Mouse (Mus musculus) v-Abl transformed pro-B cells (cell line): ENCODE data around the gene Serpina10.
"Not testable (repeated sequence)": the region's sequence is repeated elsewhere in the genome, so short reads cannot be mapped to it uniquely, and the experiment has no call there.

Experiments
- in situ Hi-C, 2 experiments: fragments of 400-800 bp; cut with MboI; formaldehyde crosslinking; loops; one replicate each; pipeline ENCODE4 v1.15.1; 2025; ENCODE audit not compliant: unreplicated experiment in 2 of 2

Gene Serpina10

DNA sequence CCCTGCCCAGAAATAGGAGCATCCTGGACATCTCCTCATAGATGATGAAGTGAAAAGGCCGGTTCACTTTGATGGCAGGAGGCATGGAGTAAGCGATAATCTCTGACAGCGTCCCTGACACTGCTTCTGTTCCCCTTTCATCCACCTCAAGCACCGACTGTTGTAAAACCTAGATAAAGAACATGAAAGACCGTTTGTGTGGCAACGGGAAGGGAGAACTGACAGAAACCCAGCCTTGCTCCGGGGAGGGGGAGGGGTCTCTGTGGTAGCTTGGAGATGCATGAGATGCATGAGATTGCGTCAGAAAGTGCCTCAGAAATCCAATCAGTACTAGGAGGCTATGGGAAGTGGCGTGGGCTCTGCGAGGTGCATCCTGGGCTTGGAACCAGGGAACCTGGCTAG, 14.4 kb downstream of the Serpina10 start:
- in situ Hi-C loops: no loop called here

DNA sequence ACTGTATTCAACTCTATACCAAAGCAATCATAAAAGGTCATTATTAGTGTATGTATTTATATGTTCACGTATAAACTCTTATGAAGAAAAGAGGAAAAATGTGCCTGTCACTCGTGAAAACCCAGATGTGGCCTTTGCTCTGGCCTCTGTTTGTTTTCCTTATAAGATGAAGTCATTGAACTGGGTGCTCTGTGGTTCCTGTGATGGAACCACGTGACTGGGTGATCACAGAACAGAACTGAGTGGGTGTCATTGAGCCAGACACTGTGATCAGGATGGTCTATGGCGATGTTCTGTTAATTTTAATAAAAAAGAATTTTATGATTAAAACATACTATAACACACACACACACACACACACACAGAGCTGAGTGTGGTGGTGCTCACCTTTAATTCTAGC, 15.5 kb downstream of the Serpina10 start:
- in situ Hi-C loops: no loop called here

DNA sequence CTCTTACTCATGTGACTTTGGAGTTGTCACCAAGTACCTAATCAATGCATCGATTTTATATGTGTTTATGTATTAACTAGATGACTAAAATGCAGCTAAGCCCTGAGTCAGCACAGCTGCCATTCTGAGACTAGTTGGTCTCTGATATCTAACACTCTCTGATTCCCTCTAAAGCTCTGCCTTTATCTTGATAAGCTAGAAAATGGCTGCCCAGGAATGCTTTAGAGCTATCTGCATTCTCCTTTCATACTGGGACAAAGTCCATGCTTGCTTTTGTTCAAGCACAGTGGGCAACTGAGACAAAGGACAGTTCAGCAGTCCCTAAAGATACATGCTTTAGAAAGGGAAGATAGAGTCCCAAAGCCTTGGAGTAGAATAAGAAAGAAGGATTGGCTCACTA, 16.1 kb downstream of the Serpina10 start:
- in situ Hi-C loops: no loop called here

DNA sequence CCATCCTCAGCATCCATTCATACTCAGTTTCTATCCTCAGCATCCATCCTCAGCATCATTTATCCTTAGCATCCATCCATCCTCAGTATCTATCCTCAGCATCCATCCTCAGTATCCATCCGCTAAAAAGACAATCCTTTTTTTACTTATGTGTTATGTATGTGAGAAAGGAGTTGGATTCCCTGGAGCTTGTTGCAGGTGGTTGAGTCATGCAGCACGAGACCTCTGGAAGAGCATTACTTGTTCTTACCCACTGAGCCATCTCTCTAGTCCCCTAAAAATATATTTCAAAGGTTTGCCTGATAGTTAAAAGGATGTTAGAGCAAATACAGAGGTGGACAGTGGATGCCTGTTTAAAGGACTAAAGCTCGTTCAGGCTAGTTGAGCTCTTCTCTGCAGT, 29.4 kb downstream of the Serpina10 start:
- in situ Hi-C loops: no loop called here

DNA sequence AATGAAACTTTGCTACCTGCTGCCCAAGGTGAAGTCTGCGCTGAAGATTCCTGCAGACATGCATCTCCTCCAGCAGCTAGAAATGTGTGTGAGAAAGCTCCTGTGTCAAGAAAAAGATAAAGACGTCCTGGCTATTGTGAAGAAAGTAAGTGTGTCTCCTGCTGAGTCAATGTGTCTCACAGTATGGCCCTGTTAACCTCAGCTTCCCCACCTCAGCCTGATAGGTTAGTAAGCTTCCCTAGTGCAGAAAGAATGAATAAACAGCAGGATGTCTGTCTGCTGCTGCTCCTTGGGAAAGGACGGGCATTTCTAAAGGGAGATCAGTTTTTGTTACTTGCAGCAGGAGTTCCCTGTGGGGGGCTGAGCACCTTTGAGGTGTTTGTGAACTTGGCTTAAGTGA, 30.9 kb downstream of the Serpina10 start:
- in situ Hi-C loops: no loop called here

DNA sequence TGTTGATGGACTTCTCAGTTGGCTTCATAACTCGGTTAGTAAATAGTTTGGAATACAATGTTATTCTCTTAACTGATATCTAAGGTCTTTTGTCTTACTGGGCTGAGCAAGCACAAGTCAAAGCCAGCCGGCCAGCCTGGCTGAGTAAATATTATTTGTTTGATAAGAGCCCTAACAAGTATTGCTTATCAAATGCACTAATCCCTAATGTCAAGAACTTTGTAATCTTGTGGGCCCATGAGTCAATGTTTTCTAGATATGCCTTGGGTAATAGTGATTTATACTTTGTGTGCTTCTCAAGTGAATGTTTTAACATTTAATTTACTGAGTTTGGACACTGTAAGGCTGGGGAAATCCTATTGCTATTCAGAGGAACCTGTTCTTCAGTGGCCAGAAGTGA, 32.8 kb downstream of the Serpina10 start:
- in situ Hi-C loops: no loop called here

DNA sequence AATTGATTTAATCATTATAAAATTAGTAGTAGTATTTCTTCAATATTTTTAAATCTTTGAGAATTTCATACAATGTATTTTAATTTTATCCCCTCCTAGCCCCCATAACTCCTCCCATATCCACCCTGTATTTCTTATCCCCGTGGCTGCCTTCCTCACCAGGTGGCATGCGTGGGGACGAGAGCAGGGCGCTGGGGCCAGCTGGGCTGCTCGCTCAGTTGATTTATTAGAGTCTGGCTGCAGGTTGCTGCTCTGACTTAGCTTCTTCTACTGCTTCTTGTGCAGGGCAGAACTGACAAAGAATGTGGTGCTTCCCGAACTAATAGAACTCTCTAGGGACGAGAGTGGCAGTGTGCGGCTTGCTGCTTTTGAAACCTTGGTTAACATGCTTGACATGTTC, 47.5 kb downstream of the Serpina10 start:
- in situ Hi-C loops: no loop called here

DNA sequence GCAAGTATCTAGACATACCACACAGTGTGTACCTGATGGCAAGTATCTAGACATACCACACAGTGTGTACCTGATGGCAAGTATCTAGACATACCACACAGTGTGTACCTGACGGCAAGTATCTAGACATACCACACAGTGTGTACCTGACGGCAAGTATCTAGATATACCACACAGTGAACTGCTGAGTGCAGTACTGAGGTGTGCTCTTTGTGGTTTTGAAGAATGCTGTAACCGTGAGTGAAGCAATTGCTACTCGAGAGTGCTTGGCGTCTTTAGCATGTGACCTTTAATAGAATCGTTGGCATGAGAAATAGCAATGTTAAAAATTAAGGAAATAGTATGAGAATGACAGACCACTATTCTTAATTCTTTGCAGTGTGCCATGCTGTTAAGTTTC, 53.1 kb downstream of the Serpina10 start:
- in situ Hi-C loops: not testable (repeated sequence)

DNA sequence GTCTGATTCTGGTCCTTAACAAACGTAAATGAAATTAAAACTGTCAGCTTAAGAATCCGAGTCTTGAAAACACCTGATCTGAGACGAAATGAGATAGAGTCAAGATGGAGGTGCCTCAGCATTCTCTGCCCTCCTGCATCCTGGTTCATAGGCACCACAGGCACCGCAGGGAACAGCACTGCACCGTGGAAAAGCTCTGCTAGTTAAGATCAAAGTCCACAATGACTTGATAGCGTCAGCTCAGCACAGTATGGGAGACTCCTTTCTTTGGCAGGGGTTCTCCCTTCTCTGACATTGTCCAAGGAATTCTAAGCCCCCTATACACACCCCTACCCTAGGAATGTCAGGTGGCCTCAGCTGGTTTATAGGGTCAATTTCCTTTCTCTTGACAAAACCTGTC, 61.6 kb downstream of the Serpina10 start:
- in situ Hi-C loops: no loop called here

DNA sequence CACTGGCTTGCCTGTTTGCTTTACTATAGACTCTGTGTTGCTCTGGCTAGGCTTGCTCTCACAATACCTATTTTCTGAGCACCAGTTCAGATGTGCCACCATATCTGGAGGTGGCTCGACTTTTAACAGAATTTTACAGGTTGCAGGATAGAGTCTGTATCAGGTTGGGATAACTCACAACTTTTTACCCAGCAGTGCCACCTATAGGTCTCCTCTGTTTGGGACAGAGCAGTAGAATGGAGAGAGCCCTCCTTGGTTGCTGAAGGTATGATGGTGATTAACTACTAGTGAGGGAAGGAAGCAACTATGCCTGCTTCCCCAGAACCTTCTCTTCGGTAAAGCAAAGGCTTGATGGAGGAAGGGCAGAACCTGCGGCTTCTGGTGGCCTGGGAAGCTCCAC, 64.1 kb downstream of the Serpina10 start:
- in situ Hi-C loops: no loop called here

DNA sequence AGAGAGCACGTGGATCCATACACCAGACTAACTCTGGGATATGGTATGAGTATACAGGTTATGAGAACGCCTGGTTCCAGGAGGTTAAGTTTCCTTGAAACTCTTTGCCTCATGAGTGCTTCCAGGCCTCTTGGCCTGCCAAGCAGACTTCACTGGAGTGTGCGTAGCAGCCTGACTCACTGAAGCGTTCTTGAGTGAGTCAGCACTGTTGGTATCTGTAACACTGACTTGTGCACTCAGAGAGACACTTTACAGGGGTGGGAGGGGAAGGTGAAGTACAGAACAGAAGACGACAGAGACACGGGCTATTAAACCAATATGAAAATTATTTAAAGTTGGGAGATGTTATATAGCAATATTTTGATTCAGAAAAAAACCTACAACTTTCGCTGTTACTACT, 66.1 kb downstream of the Serpina10 start:
- in situ Hi-C loops: no loop called here
